Mouse (Mus musculus): Measurements from ENCODE around the gene Defa31.
"Not testable (repeated sequence)": the region's sequence is repeated elsewhere in the genome, so short reads cannot be mapped to it uniquely, and the experiment has no call there.

Gene Defa31

DNA sequence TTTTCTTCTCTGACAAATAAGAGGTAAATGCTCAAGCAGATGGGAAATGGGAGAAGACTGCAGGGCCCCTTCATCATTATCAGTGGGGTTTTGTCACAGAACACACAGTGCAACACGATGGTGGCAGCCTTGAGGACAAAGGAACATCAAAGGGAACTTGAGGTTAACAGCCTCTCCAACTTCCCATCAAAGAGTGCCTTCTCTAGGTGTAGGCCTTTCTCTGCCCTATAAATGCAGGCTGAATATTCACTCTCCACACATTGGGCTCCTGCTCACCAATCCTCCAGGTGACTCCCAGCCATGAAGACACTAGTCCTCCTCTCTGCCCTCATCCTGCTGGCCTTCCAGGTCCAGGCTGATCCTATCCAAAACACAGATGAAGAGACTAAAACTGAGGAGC lies at the start of gene Defa31:
Gene Defa31, plus strand, starts transcription at position 301 of the 400 bp plus-strand sequence.
- not testable (repeated sequence) for DNase-seq (ENCODE audit: low read depth, low spot score)

DNA sequence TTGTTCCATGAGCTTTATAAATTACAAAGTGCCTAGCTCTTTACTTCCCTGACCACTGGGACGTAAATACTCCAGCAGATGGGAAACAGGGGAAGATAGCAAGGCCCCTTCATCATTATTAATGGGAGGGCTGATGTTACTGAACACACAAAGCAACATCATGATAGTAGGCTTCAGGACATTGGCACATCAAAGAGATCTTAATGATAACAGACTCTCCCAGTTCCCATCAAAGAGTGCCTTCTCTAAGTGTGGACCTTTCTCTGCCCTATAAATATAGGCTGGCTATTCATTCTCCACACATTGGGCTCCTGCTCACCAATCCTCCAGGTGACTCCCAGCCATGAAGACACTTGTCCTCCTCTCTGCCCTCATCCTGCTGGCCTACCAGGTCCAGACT lies 29.4 kb upstream of the Defa31 start, which contains the start of gene Defa22:
Gene Defa22, plus strand, starts transcription at position 301 of the 400 bp plus-strand sequence.
- DNase-seq (ENCODE audit: low read depth, low spot score) = not testable (repeated sequence)

DNA sequence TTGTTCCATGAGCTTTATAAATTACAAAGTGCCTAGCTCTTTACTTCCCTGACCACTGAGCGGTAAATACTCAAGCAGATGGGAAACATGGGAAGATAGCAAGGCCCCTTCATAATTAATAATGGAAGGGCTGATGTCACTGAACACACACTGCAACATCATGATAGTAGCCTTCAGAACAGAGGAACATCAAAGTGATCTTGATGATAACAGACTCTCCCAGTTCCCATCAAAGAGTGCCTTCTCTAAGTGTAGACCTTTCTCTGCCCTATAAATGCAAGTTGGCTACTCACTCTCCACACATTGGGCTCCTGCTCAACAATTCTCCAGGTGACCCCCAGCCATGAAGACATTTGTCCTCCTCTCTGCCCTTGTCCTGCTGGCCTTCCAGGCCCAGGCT lies 9.8 kb downstream of the Defa31 start, which contains the start of gene Gm15293:
Gene Gm15293, plus strand, starts transcription at position 301 of the 400 bp plus-strand sequence.
- DNase-seq (ENCODE audit: low read depth, low spot score) = not testable (repeated sequence)

All from skeletal muscle tissue, adult 2 months (tissue).